Mouse (Mus musculus): ENCODE measurements around the gene Parva. TPM values are rescaled to one million over a fixed set of nuclear protein-coding genes. Genes with fewer than 3 reads are reported as not detected.

The Parva gene
- polyA plus RNA-seq, 1 experiment from 2014 or later, result 105 TPM

DNA sequence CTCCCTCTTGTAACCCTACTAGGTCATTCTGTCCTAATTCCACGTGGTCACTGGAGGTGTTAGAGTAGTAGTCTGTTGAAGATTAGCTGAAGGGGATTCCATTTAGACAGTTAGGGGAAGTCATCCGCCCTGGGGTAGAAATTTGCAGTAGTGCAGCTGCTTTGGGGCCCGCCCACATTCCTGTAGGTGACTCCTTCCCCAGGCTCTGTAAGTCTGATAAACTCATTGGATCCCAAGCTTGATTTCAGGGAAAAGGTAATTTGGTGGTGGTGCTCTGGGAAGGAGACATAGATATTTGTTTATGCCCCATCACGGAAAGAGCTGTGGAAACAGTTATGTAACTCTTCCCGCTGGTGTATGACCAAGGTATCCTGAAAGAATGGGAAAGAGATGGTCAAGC lies 494 bp upstream of the Parva start:
- Histone ChIP-seq H3K27ac (ENCODE audit: low read depth) (peak overlapping the region; percentile 100; the same call in 1 of the 2 replicates), H3K4me1 (ENCODE audit: insufficient read depth) (peaks cover 10% of the 10 kb centered on the region), H3K27me3 (ENCODE audit: insufficient read depth, low read length) (no peaks in the 10 kb centered on the region), H3K4me2 (peak overlapping the region; percentile 83), H3K36me3 (ENCODE audit: insufficient read depth) (no peaks in the 10 kb centered on the region), H3K4me3 (ENCODE audit: low read depth, low read length) (peak overlapping the region; percentile 76; the same call in 1 of the 2 replicates), H3K9me3 (ENCODE audit: low read depth, low read length) (no peaks in the 10 kb centered on the region), H3K9ac (peak overlapping the region; percentile 95)
- DNase-seq (peak; percentile 38), ATAC-seq (ENCODE audit: insufficient read depth) (no peak)
- 36% methylated on average over 5 of the region's 5 CpGs for WGBS
- TF ChIP-seq CTCF (IDR thresholded peaks at IDR 0.05; ENCODE audit: low read depth), result no peak

DNA sequence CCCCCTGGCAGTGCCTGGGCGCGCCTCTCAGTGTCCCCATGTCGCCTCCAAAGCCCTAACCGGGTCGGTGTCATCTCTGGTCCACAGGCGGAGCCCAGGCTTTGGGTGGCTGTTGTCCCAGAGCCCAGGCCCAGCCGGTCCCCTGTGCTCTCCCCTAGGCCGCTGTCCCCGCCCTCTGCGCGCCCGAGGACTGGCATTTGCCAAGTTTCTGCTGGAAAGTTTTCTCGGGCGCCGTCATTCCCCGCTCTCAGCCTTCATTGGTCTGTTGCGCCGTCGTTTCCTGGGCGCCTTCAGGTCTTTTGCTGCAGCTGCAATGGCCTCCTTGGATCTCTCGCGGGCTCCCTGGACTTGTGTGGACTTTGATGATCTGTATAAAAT lies 842 bp downstream of the Parva start:
- peak overlapping the region; percentile 83 for H3K4me2 ChIP-seq
- H3K27me3 ChIP-seq (ENCODE audit: insufficient read depth, low read length), result no peaks in the 10 kb centered on the region
- peaks cover 10% of the 10 kb centered on the region for H3K4me1 ChIP-seq (ENCODE audit: insufficient read depth)
- peak; percentile 95 for ATAC-seq (ENCODE audit: insufficient read depth)
- no peaks in the 10 kb centered on the region for H3K36me3 ChIP-seq (ENCODE audit: insufficient read depth)
- no peak; the same call in 1 of the 2 replicates for TF ChIP-seq CTCF (IDR thresholded peaks at IDR 0.05; ENCODE audit: low read depth)
- peak overlapping the region; percentile 76 for H3K4me3 ChIP-seq (ENCODE audit: low read depth, low read length)
- peak overlapping the region; percentile 100 for H3K27ac ChIP-seq (ENCODE audit: low read depth)
- H3K9ac ChIP-seq, result peak overlapping the region; percentile 95
- H3K9me3 ChIP-seq (ENCODE audit: low read depth, low read length), result no peaks in the 10 kb centered on the region
- under 1% methylated on average over 22 of the region's 22 CpGs for whole genome bisulfite sequencing
- peak; percentile 95 for DNase-seq

DNA sequence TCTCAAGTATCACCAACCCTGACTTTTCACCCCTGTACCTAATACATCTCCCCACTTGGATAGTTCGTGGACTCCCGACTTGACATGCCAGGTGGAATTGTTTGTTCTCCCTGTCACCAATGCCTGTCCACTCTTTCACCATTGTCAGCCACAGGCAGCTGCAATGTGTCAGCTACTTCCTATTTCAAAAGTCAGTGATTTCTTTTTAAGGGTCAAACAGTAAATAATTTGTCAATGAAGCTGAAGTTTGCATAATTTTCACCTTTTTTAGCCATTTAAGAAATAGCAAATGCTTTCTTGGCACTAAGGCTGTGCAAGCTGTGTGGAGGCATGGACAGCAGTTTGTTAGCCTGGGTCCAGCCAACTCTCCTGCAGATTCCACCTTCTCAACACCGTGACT lies 12.5 kb downstream of the Parva start:
- Histone ChIP-seq H3K27ac (ENCODE audit: low read depth) (no peak overlapping the region), H3K36me3 (ENCODE audit: insufficient read depth) (peaks cover 4% of the 10 kb centered on the region; the same call in 1 of the 2 replicates), H3K4me2 (no peak overlapping the region), H3K9me3 (ENCODE audit: low read depth, low read length) (peaks cover 2% of the 10 kb centered on the region; the same call in 1 of the 2 replicates), H3K4me1 (ENCODE audit: insufficient read depth) (peaks cover 7% of the 10 kb centered on the region), H3K9ac (no peak overlapping the region), H3K4me3 (ENCODE audit: low read depth, low read length) (no peak overlapping the region), H3K27me3 (ENCODE audit: insufficient read depth, low read length) (no peaks in the 10 kb centered on the region)
- DNase-seq (no peak), ATAC-seq (ENCODE audit: insufficient read depth) (no peak)
- 29% methylated on average over 3 of the region's 3 CpGs for WGBS
- no peak for TF ChIP-seq CTCF (IDR thresholded peaks at IDR 0.05; ENCODE audit: low read depth)

DNA sequence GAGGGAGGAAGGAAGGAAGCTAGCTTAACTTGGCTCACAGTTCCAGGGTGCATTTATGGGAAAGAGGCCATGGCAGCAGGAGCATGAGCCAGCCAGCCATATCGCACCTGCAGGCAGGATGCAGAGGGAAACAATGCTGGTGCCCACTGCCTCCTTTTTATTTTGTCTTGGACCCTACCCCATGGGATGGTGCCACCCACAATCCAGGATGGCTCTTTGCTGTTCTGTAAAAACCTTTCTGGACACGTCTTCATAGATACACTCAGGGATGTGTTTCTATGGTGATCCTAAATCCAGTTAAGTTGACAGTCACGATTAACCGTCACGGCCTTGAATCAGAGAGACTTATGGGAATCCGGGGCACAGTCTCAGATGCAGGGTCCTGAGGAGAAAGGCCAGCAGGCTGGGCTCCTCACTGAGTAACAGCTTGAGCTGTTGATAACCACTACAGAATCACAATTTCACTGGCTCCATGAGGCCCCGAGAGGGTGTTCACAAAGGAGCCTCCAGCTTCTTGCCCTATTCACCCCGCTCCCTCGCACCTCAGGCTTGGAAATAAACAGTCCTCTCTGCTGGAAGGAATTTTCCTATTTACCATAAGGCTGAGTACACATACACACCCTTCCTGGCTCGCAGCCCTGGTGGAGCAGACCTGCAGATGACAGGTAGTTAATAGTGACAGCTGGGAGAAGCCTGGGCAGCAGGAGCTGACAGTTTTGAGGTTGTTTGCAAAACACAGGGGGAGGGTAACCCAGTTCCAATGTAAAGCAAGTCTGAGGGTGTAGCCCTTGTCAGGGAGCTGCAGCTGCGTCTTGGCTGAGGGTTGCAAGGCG lies 17.1 kb downstream of the Parva start:
- TF ChIP-seq CTCF (IDR thresholded peaks at IDR 0.05; ENCODE audit: low read depth), result no peak
- no peak overlapping the region for H3K4me3 ChIP-seq (ENCODE audit: low read depth, low read length)
- peak overlapping the region; percentile 60 for H3K27ac ChIP-seq (ENCODE audit: low read depth)
- H3K9ac ChIP-seq, result no peak overlapping the region
- peaks cover 7% of the 10 kb centered on the region for H3K4me1 ChIP-seq (ENCODE audit: insufficient read depth)
- ATAC-seq (ENCODE audit: insufficient read depth), result peak; percentile 86
- DNase-seq, result peak; percentile 70
- 18% methylated on average over 12 of the region's 12 CpGs for WGBS
- H3K4me2 ChIP-seq, result peak overlapping the region; percentile 13; the same call in 1 of the 2 replicates
- no peaks in the 10 kb centered on the region for H3K27me3 ChIP-seq (ENCODE audit: insufficient read depth, low read length)
- H3K36me3 ChIP-seq (ENCODE audit: insufficient read depth), result no peaks in the 10 kb centered on the region
- H3K9me3 ChIP-seq (ENCODE audit: low read depth, low read length), result no peaks in the 10 kb centered on the region

DNA sequence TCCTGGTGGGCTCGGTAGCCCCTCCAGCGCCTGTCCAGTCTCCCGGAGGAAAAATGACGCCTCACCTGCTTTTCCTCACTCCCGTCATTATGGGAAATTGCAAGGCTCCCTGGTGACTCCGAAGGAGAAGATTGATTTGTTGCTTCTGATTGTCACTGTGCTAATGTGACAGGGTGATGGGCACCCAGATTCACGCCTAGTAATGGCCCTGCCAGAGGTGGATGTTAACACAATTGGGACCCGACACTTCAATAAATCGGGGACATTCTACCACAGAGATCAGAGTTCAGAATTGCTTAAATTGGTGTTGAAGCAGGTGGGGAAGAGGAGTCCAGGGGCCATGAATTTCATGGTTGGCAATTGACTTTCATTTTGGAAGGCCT lies 17.7 kb downstream of the Parva start:
- ATAC-seq (ENCODE audit: insufficient read depth) (no peak), DNase-seq (no peak)
- WGBS, result 19% methylated on average over 9 of the region's 9 CpGs
- Histone ChIP-seq H3K9ac (no peak overlapping the region), H3K9me3 (ENCODE audit: low read depth, low read length) (no peaks in the 10 kb centered on the region), H3K27ac (ENCODE audit: low read depth) (peak overlapping the region; percentile 60; the same call in 1 of the 2 replicates), H3K27me3 (ENCODE audit: insufficient read depth, low read length) (no peaks in the 10 kb centered on the region), H3K4me2 (peak overlapping the region; percentile 13; the same call in 1 of the 2 replicates), H3K4me3 (ENCODE audit: low read depth, low read length) (no peak overlapping the region), H3K36me3 (ENCODE audit: insufficient read depth) (no peaks in the 10 kb centered on the region), H3K4me1 (ENCODE audit: insufficient read depth) (peaks cover 7% of the 10 kb centered on the region)
- TF ChIP-seq CTCF (IDR thresholded peaks at IDR 0.05; ENCODE audit: low read depth), result no peak

DNA sequence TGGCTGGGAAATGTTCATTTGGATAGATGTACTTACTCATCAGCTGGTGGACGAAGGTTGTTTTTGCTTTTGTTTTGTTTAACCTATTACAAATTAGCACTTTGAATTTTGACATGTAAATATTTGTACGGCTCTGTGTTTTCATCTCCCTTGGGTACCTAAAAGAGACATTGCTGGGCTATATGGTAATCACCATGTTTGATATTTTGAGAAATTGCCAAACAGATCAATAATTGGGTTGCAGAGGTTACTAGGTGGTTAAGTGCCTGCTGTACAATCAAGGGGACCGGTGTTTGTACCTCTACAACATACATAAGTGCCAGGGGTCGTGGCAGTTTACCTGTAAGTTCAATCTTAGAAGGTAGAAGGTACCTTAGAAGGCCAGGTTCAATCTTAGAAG lies 19.2 kb downstream of the Parva start:
- 84% methylated on average over 4 of the region's 4 CpGs for WGBS
- no peaks in the 10 kb centered on the region for H3K27me3 ChIP-seq (ENCODE audit: insufficient read depth, low read length)
- no peak overlapping the region for H3K4me2 ChIP-seq
- H3K36me3 ChIP-seq (ENCODE audit: insufficient read depth), result no peaks in the 10 kb centered on the region
- peaks cover 7% of the 10 kb centered on the region for H3K4me1 ChIP-seq (ENCODE audit: insufficient read depth)
- H3K9ac ChIP-seq, result no peak overlapping the region
- no peak overlapping the region for H3K4me3 ChIP-seq (ENCODE audit: low read depth, low read length)
- DNase-seq (no peak), ATAC-seq (ENCODE audit: insufficient read depth) (no peak)
- H3K9me3 ChIP-seq (ENCODE audit: low read depth, low read length), result no peaks in the 10 kb centered on the region
- no peak for TF ChIP-seq CTCF (IDR thresholded peaks at IDR 0.05; ENCODE audit: low read depth)
- H3K27ac ChIP-seq (ENCODE audit: low read depth), result no peak overlapping the region

DNA sequence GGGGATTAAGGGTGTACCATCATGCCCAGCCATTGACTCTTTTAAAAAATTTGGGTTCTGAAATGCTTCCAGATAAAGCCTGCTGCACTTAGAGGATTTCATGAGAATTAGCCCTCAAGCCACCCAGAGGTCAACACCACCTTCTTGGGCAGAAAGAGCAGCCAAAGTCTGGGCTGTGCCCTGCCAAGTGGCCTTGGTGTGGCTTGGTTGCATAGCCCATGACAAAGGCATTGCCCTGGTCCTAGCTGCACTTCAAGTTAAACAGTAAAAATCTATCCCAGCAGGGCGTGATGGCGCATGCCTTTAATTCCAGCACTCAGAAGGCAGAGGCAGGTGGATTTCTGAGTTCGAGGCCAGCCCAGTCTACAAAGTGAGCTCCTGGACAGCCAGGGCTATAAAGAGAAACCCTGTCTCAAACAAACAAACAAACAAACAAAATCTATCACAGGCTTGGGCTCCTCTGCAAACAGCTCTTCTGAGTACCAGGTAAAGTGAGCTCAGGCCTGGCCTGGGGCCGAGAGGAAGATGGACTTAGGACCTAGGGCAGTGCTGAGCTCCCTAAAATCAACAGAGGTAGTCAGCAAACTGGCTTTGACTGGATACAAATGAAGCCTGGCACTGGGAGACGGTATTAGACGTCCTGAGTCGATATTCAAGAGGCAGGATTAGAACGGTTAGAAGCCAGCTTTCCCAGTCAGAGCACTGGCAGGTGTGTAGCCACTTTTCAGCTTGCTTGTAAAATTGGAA lies 22.8 kb downstream of the Parva start:
- H3K4me1 ChIP-seq (ENCODE audit: insufficient read depth), result peaks cover 9% of the 10 kb centered on the region; the same call in 1 of the 2 replicates
- H3K9ac ChIP-seq, result no peak overlapping the region
- ATAC-seq (ENCODE audit: insufficient read depth) (no peak), DNase-seq (no peak)
- no peak overlapping the region for H3K4me3 ChIP-seq (ENCODE audit: low read depth, low read length)
- 80% methylated on average over 8 of the region's 8 CpGs for WGBS
- no peak overlapping the region for H3K4me2 ChIP-seq
- TF ChIP-seq CTCF (IDR thresholded peaks at IDR 0.05; ENCODE audit: low read depth), result no peak
- no peaks in the 10 kb centered on the region for H3K9me3 ChIP-seq (ENCODE audit: low read depth, low read length)
- no peaks in the 10 kb centered on the region for H3K27me3 ChIP-seq (ENCODE audit: insufficient read depth, low read length)
- no peaks in the 10 kb centered on the region for H3K36me3 ChIP-seq (ENCODE audit: insufficient read depth)
- no peak overlapping the region for H3K27ac ChIP-seq (ENCODE audit: low read depth)
